Mouse (Mus musculus): ENCODE data around the gene Prkaca. TPM values are rescaled to one million over a fixed set of nuclear protein-coding genes. Genes with fewer than 3 reads are reported as not detected.

Gene Prkaca
- polyA plus RNA-seq, 1 experiment: 51.8 TPM

- H3K4me1 ChIP-seq (ENCODE audit: control insufficient read depth, insufficient read depth, low read length): peaks cover 15% of the 10 kb centered on the region
Measured at GRCm38 (mm10) chr8:84024171-84024570, 51.4 kb downstream of the Prkaca start.

GRCm38 (mm10) chr8:84025863-84026262 is 53.1 kb downstream of the Prkaca start:
- Histone ChIP-seq H3K4me3 (ENCODE audit: low read depth, low read length) (peak overlapping the region; percentile 71), H3K27ac (ENCODE audit: insufficient read depth, low read length) (peak overlapping the region; percentile 4; the same call in 1 of the 2 replicates), H3K27me3 (ENCODE audit: control insufficient read depth, insufficient read depth, low read length, poor library complexity, severe bottlenecking) (no peaks in the 10 kb centered on the region), H3K9me3 (replicated peaks; ENCODE audit: control insufficient read depth, insufficient read depth, low read length, poor library complexity, severe bottlenecking) (no peaks in the 10 kb centered on the region; the same call in 1 of the 2 replicates), H3K36me3 (ENCODE audit: control insufficient read depth, insufficient read depth, low read length, poor library complexity, severe bottlenecking) (peaks cover 17% of the 10 kb centered on the region), H3K9ac (ENCODE audit: low read depth, poor library complexity, severe bottlenecking) (peak overlapping the region; percentile 81), H3K4me1 (ENCODE audit: control insufficient read depth, insufficient read depth, low read length) (peaks cover 12% of the 10 kb centered on the region)
- no peak for TF ChIP-seq CTCF (IDR thresholded peaks at IDR 0.05; ENCODE audit: low read depth, low read length)
- peak; percentile 73 for TF ChIP-seq POLR2A (IDR thresholded peaks at IDR 0.05; ENCODE audit: insufficient read depth, low read length)
- TF ChIP-seq EP300 (IDR thresholded peaks at IDR 0.05; ENCODE audit: insufficient read depth, low read depth, low read length): no peak

More at GRCm38 (mm10) chr8:84024171-84024570, 51.4 kb downstream of the Prkaca start:
- H3K36me3 ChIP-seq (ENCODE audit: control insufficient read depth, insufficient read depth, low read length, poor library complexity, severe bottlenecking): peaks cover 12% of the 10 kb centered on the region
- peak overlapping the region; percentile 62 for H3K27ac ChIP-seq (ENCODE audit: insufficient read depth, low read length)
- H3K9me3 ChIP-seq (replicated peaks; ENCODE audit: control insufficient read depth, insufficient read depth, low read length, poor library complexity, severe bottlenecking): no peaks in the 10 kb centered on the region; the same call in 1 of the 2 replicates
- no peak overlapping the region for H3K9ac ChIP-seq (ENCODE audit: low read depth, poor library complexity, severe bottlenecking)
- H3K4me3 ChIP-seq (ENCODE audit: low read depth, low read length): no peak overlapping the region
- no peaks in the 10 kb centered on the region for H3K27me3 ChIP-seq (ENCODE audit: control insufficient read depth, insufficient read depth, low read length, poor library complexity, severe bottlenecking)
- TF ChIP-seq POLR2A (IDR thresholded peaks at IDR 0.05; ENCODE audit: insufficient read depth, low read length) (no peak), CTCF (IDR thresholded peaks at IDR 0.05; ENCODE audit: low read depth, low read length) (peak; percentile 98), EP300 (IDR thresholded peaks at IDR 0.05; ENCODE audit: insufficient read depth, low read depth, low read length) (0 out of 2 replicates have a peak, but pooled peaks have one; percentile 67)

- Histone ChIP-seq H3K9me3 (replicated peaks; ENCODE audit: control insufficient read depth, insufficient read depth, low read length, poor library complexity, severe bottlenecking) (no peaks in the 10 kb centered on the region; the same call in 1 of the 2 replicates), H3K4me3 (ENCODE audit: low read depth, low read length) (peak overlapping the region; percentile 13; the same call in 1 of the 2 replicates), H3K27me3 (ENCODE audit: control insufficient read depth, insufficient read depth, low read length, poor library complexity, severe bottlenecking) (no peaks in the 10 kb centered on the region), H3K4me1 (ENCODE audit: control insufficient read depth, insufficient read depth, low read length) (peaks cover 10% of the 10 kb centered on the region), H3K36me3 (ENCODE audit: control insufficient read depth, insufficient read depth, low read length, poor library complexity, severe bottlenecking) (peaks cover 17% of the 10 kb centered on the region), H3K27ac (ENCODE audit: insufficient read depth, low read length) (no peak overlapping the region), H3K9ac (ENCODE audit: low read depth, poor library complexity, severe bottlenecking) (peak overlapping the region; percentile 81; the same call in 1 of the 2 replicates)
- no peak for TF ChIP-seq CTCF (IDR thresholded peaks at IDR 0.05; ENCODE audit: low read depth, low read length)
- peak; percentile 65; the same call in 1 of the 2 replicates for TF ChIP-seq EP300 (IDR thresholded peaks at IDR 0.05; ENCODE audit: insufficient read depth, low read depth, low read length)
- TF ChIP-seq POLR2A (IDR thresholded peaks at IDR 0.05; ENCODE audit: insufficient read depth, low read length): no peak
Measured at GRCm38 (mm10) chr8:84027449-84027848, 54.7 kb downstream of the Prkaca start.

GRCm38 (mm10) chr8:84029272-84029671 is 56.5 kb downstream of the Prkaca start:
- H3K27ac ChIP-seq (ENCODE audit: insufficient read depth, low read length): no peak overlapping the region
- TF ChIP-seq EP300 (IDR thresholded peaks at IDR 0.05; ENCODE audit: insufficient read depth, low read depth, low read length): no peak
- TF ChIP-seq POLR2A (IDR thresholded peaks at IDR 0.05; ENCODE audit: insufficient read depth, low read length): no peak
- TF ChIP-seq CTCF (IDR thresholded peaks at IDR 0.05; ENCODE audit: low read depth, low read length): no peak
- H3K9me3 ChIP-seq (replicated peaks; ENCODE audit: control insufficient read depth, insufficient read depth, low read length, poor library complexity, severe bottlenecking): no peaks in the 10 kb centered on the region; the same call in 1 of the 2 replicates
- no peak overlapping the region for H3K9ac ChIP-seq (ENCODE audit: low read depth, poor library complexity, severe bottlenecking)
- H3K4me3 ChIP-seq (ENCODE audit: low read depth, low read length): no peak overlapping the region
- no peaks in the 10 kb centered on the region for H3K27me3 ChIP-seq (ENCODE audit: control insufficient read depth, insufficient read depth, low read length, poor library complexity, severe bottlenecking)
- peaks cover 17% of the 10 kb centered on the region for H3K36me3 ChIP-seq (ENCODE audit: control insufficient read depth, insufficient read depth, low read length, poor library complexity, severe bottlenecking)
- H3K4me1 ChIP-seq (ENCODE audit: control insufficient read depth, insufficient read depth, low read length): peaks cover 4% of the 10 kb centered on the region

GRCm38 (mm10) chr8:84032777-84033176 is 60.0 kb downstream of the Prkaca start:
- Histone ChIP-seq H3K27ac (ENCODE audit: insufficient read depth, low read length) (no peak overlapping the region), H3K9me3 (replicated peaks; ENCODE audit: control insufficient read depth, insufficient read depth, low read length, poor library complexity, severe bottlenecking) (no peaks in the 10 kb centered on the region; the same call in 1 of the 2 replicates), H3K4me3 (ENCODE audit: low read depth, low read length) (no peak overlapping the region), H3K27me3 (ENCODE audit: control insufficient read depth, insufficient read depth, low read length, poor library complexity, severe bottlenecking) (no peaks in the 10 kb centered on the region), H3K9ac (ENCODE audit: low read depth, poor library complexity, severe bottlenecking) (no peak overlapping the region), H3K36me3 (ENCODE audit: control insufficient read depth, insufficient read depth, low read length, poor library complexity, severe bottlenecking) (peaks cover 16% of the 10 kb centered on the region), H3K4me1 (ENCODE audit: control insufficient read depth, insufficient read depth, low read length) (no peaks in the 10 kb centered on the region)
- no peak for TF ChIP-seq CTCF (IDR thresholded peaks at IDR 0.05; ENCODE audit: low read depth, low read length)
- no peak for TF ChIP-seq POLR2A (IDR thresholded peaks at IDR 0.05; ENCODE audit: insufficient read depth, low read length)
- TF ChIP-seq EP300 (IDR thresholded peaks at IDR 0.05; ENCODE audit: insufficient read depth, low read depth, low read length): no peak

GRCm38 (mm10) chr8:84038015-84038414 is 65.2 kb downstream of the Prkaca start:
- H3K36me3 ChIP-seq (ENCODE audit: control insufficient read depth, insufficient read depth, low read length, poor library complexity, severe bottlenecking): no peaks in the 10 kb centered on the region
- no peaks in the 10 kb centered on the region for H3K27me3 ChIP-seq (ENCODE audit: control insufficient read depth, insufficient read depth, low read length, poor library complexity, severe bottlenecking)
- no peaks in the 10 kb centered on the region for H3K4me1 ChIP-seq (ENCODE audit: control insufficient read depth, insufficient read depth, low read length)
- no peak overlapping the region for H3K27ac ChIP-seq (ENCODE audit: insufficient read depth, low read length)
- no peak overlapping the region for H3K4me3 ChIP-seq (ENCODE audit: low read depth, low read length)
- H3K9ac ChIP-seq (ENCODE audit: low read depth, poor library complexity, severe bottlenecking): no peak overlapping the region
- H3K9me3 ChIP-seq (replicated peaks; ENCODE audit: control insufficient read depth, insufficient read depth, low read length, poor library complexity, severe bottlenecking): no peaks in the 10 kb centered on the region
- TF ChIP-seq CTCF (IDR thresholded peaks at IDR 0.05; ENCODE audit: low read depth, low read length) (no peak), EP300 (IDR thresholded peaks at IDR 0.05; ENCODE audit: insufficient read depth, low read depth, low read length) (no peak), POLR2A (IDR thresholded peaks at IDR 0.05; ENCODE audit: insufficient read depth, low read length) (no peak)

All from ES-Bruce4 (cell line).